Mouse (Mus musculus) brain, embryonic 14.5 days (tissue): ENCODE data around the gene Fa2h. TPM values are rescaled to one million over a fixed set of nuclear protein-coding genes. Genes with fewer than 3 reads are reported as not detected.

Experiments
- DNase-seq: peaks from one replicate; pipeline ENCODE4 v3.0.0-alpha.2; 2011; ENCODE audit warnings: low read depth
- CTCF ChIP-seq: fragments of 200-500 bp; IDR thresholded peaks from 2 replicates; pipeline ENCODE4 v1.5.1; 2012; ENCODE audit warnings: inconsistent platforms, mild to moderate bottlenecking, moderate library complexity, borderline replicate concordance; ENCODE audit not compliant: insufficient read depth, insufficient read length; ENCODE audit errors: extremely low read depth
- POLR2A ChIP-seq: fragments of 200-500 bp; IDR thresholded peaks from 2 replicates; pipeline ENCODE4 v1.6.1; 2012; ENCODE audit warnings: mild to moderate bottlenecking, inconsistent platforms, borderline replicate concordance; ENCODE audit not compliant: poor library complexity, insufficient read depth, insufficient read length, severe bottlenecking; ENCODE audit errors: extremely low read depth
- polyA plus RNA-seq: library from polyadenylated mRNA; depleted of rRNA; stranded (reverse); fragments of >200 nt; gene quantifications from 2 replicates; pipeline ENCODE4 v1.2.3, GENCODE M21; 2012

Gene Fa2h
- polyA plus RNA-seq, 1 experiment = 0.37 TPM

GRCm38 (mm10) chr8:111357433-111357832 is 36.2 kb downstream of the Fa2h start:
- TF ChIP-seq POLR2A (no peak), CTCF (no peak)
- no peak for DNase-seq

GRCm38 (mm10) chr8:111353497-111353896 is 40.1 kb downstream of the Fa2h start:
- no peak for TF ChIP-seq POLR2A
- TF ChIP-seq CTCF = no peak
- no peak for DNase-seq

- DNase-seq = no peak
- no peak for TF ChIP-seq POLR2A
- TF ChIP-seq CTCF = no peak
Observed at GRCm38 (mm10) chr8:111352289-111352688, 41.3 kb downstream of the Fa2h start.

- TF ChIP-seq CTCF = no peak
- TF ChIP-seq POLR2A = no peak
Observed at GRCm38 (mm10) chr8:111350577-111350976, 43.0 kb downstream of the Fa2h start.

GRCm38 (mm10) chr8:111343225-111343624 is 50.4 kb downstream of the Fa2h start:
- peak; percentile 88 for DNase-seq
- TF ChIP-seq POLR2A = no peak
- peak; percentile 96 for TF ChIP-seq CTCF

More at GRCm38 (mm10) chr8:111350577-111350976, 43.0 kb downstream of the Fa2h start:
- no peak for DNase-seq

GRCm38 (mm10) chr8:111340186-111340585 is 53.4 kb downstream of the Fa2h start:
- DNase-seq = no peak
- TF ChIP-seq CTCF (no peak), POLR2A (no peak)

GRCm38 (mm10) chr8:111338370-111339208 is 55.0 kb downstream of the Fa2h start:
- no peak for TF ChIP-seq CTCF
- no peak for TF ChIP-seq POLR2A
- no peak for DNase-seq

- no peak for TF ChIP-seq CTCF
- TF ChIP-seq POLR2A = no peak
Observed at GRCm38 (mm10) chr8:111337890-111338347, 55.7 kb downstream of the Fa2h start, which contains the start of gene Mlkl. TSS of gene Mlkl (minus strand) at chr8:111338177.

GRCm38 (mm10) chr8:111337311-111337889 is 56.2 kb downstream of the Fa2h start:
- TF ChIP-seq CTCF = no peak
- TF ChIP-seq POLR2A = no peak
- no peak for DNase-seq

More at GRCm38 (mm10) chr8:111337890-111338347, 55.7 kb downstream of the Fa2h start, which contains the start of gene Mlkl:
- peak; percentile 43 for DNase-seq

- TF ChIP-seq CTCF (no peak), POLR2A (no peak)
- no peak for DNase-seq
Observed at GRCm38 (mm10) chr8:111336692-111337091, 56.9 kb downstream of the Fa2h start.

- TF ChIP-seq POLR2A = no peak
- no peak for TF ChIP-seq CTCF
- DNase-seq = no peak
Observed at GRCm38 (mm10) chr8:111325222-111325790, 68.3 kb downstream of the Fa2h start.
